Mouse (Mus musculus) neural tube, postnatal 0 days (tissue): ENCODE measurements around the gene Tmc2. TPM values are rescaled to one million over a fixed set of nuclear protein-coding genes. Genes with fewer than 3 reads are reported as not detected.

Experiments used
- polyA plus RNA-seq: library from polyadenylated mRNA; unstranded; fragments of >200 nt; fragmentation: Nextera tagmentation; extraction: Ambion mirVana; gene quantifications from 2 replicates; pipeline ENCODE4 v1.2.1, GENCODE M21; 2015

Tmc2 gene
- not detected in 2 replicates for polyA plus RNA-seq

GRCm38 (mm10) chr2:130194894-130195293, at the start of gene Tmc2:
Tmc2 (plus strand) TSS chr2:130195194.

DNA sequence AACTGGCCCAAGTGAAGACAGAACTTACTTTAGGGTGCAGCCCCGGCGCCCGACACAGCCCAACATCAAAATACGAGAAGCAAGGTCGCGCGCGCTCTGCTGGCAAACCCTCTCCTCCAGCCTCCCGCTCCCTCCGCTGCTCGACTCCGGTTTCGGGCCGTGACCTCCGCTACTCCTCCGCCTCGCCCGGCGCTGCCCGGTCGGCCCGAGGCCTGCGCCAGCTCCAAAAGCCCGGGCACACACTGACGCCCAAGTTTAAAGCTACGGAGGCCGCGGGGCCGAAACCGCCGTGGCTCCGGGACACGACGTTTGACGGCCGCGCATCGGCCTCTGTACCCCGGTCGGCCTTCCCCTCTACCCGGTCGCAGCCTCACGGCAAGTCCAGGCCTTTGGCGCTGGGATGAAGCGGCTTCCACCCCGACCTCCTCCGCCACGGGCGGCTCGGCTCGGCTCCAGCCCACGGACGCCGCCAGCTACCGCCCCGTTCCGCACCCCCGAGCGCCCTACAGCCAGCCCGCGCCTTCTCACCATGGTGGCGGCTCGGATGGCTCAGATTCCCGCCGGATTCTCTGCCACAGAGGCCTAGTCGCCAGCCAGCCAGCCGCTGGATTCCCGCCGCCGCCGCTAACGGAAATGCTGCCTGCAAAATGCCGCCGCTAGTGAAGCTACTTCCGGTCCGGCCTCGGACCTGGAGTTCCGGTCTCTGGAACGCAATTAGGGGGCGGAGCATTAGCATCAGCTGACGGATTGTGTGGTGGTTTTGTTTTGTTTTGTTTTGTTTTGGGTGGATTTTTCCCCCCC, 16.1 kb upstream of the Tmc2 start, which contains the start of gene Snrpb:
Gene Snrpb (minus strand): TSS at position 698 of the 801 bp plus-strand sequence.

GRCm38 (mm10) chr2:130274149-130274861, 79.3 kb downstream of the Tmc2 start, which contains the start of gene Nop56:
Nop56 (plus strand) TSS chr2:130274430.

GRCm38 (mm10) chr2:130283854-130284654, 89.1 kb downstream of the Tmc2 start, which contains the start of gene Idh3b:
Idh3b (minus strand) TSS chr2:130284547.

DNA sequence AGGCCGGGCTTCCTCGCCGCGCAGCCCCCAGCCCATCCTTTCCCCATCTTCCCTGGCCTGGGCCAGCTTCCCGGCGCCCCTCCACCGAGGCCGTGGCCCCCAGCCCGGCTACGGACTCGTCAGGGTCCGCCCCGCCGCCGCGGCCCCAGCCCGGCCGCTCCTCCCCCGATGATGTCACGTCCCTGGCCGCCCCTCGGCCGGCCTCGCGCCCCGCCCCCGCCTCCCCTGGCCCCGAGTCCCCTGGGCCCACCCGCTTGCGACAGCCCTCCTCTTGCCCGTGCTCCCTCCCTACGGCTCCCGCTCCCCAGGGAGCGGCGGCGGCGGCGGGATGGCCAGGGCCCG, 99.9 kb downstream of the Tmc2 start, which contains the start of gene Ebf4:
Gene Ebf4 (plus strand): TSS at position 234 of the 342 bp plus-strand sequence.

Other genes starting within 250 kb of the Tmc2 start
- gene Tgm3, start 182.8 kb upstream of the Tmc2 start, polyA plus RNA-seq: not detected in 2 replicates
- gene Tgm6, start 82.8 kb upstream of the Tmc2 start, polyA plus RNA-seq: 0.06 and 0.13 TPM in 2 replicates
- gene Snrpb, start 15.8 kb upstream of the Tmc2 start, polyA plus RNA-seq: 256 and 282 TPM in 2 replicates
- gene Nop56, start 79.2 kb downstream of the Tmc2 start, polyA plus RNA-seq: 265 and 266 TPM in 2 replicates
- 223 and 230 TPM in 2 replicates for gene Idh3b, start 89.4 kb downstream of the Tmc2 start, polyA plus RNA-seq
- 9.0 and 10.2 TPM in 2 replicates for gene Ebf4, start 100.0 kb downstream of the Tmc2 start, polyA plus RNA-seq
- gene Cpxm1, start 202.4 kb downstream of the Tmc2 start, polyA plus RNA-seq: 26.8 and 30.0 TPM in 2 replicates
- 0.11 and 0.14 TPM in 2 replicates for gene Gm28372, start 210.0 kb downstream of the Tmc2 start, polyA plus RNA-seq
- gene 1700020A23Rik, start 210.1 kb downstream of the Tmc2 start, polyA plus RNA-seq: not detected in 2 replicates
- not detected in 2 replicates for gene Tmem239, start 211.3 kb downstream of the Tmc2 start, polyA plus RNA-seq
- 71.9 and 85.9 TPM in 2 replicates for gene Vps16, start 229.1 kb downstream of the Tmc2 start, polyA plus RNA-seq
- 12.0 and 13.1 TPM in 2 replicates for gene Pced1a, start 229.5 kb downstream of the Tmc2 start, polyA plus RNA-seq